Mouse (Mus musculus) adipocyte (in vitro differentiated cells): ENCODE results near the gene Chga.

Experiments used
- DNase-seq: peaks from one replicate; pipeline ENCODE4 v3.0.0-alpha.2; 2016; ENCODE audit warnings: low spot score

The Chga gene

DNA sequence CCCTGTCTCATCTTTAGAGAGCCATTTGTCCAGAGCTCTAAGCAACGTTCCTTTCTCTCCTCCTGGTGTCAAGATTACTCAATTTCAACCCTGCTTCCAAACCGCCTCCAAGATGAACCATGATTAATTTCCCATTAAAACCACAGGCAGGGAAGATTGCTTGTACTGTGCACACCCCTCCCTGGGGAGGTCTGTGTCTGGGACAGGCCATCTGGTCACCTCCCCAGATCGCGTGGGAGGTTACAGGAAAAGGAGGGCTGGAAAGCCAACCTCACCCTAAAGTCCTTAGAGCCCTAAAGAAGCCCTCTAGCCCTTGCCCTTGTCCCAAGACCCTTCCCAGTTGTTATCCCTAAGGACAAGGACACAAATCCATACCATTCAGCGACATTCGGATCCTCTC is 45.6 kb downstream of the Chga start:
- peak; percentile 35 for DNase-seq

GRCm38 (mm10) chr12:102601847-102602246 is 47.1 kb downstream of the Chga start:
- DNase-seq, result no peak

DNA sequence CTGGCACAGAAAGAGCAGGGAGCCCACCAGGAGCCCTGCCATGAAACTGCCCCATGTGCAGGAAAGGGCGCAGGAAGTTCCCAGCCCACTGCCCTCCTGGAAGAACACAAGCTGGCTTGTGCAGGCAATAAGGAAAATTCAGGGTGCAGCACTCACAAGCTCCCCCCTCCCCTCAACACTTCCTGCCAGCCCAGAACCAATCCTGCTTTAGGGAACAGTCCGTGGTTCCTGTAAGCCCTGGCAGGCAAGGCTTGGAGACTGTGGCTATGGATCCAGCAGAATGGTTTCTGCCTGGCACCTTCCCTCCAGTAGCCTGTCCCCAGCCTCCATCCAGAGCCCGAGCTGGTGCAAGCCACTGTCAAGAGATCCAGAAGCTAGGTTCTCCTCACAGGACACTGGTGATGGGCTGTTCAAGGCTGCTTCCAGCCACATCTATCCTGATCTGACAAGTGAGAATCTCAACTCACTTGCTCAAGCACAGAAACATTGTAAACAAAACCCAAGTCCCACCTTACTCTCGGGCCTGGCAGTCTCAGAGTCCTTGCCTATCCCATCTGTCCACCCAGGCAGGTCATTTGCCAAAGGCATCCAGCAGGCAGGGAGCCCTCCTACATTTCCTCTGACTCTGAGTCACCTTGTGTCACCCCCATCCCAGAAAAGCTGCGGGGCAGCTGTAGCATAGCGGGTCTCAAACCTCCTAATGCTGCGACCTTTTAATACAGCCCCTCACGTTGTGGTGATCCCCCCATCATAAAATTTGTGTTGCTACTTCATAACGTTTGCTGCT is 47.7 kb downstream of the Chga start:
- no peak for DNase-seq

DNA sequence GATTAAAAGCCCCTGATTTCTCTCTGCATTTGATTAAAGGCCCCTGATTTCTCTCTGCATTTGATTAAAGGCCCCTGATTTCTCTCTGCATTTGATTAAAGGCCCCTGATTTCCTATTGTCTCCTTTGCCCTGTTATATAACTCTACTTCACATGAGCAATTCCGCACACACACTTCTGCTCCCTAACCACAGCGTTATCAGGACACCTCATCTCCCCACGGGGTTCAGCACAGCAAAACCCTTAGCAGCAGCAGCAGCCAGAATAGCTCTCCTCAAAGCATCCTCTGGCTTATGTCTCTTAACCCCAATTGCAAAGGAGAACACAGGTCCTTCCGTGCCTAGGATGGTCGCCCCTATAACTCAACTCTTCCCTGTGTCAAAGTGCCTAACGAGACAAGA is 50.8 kb downstream of the Chga start:
- DNase-seq, result no peak

DNA sequence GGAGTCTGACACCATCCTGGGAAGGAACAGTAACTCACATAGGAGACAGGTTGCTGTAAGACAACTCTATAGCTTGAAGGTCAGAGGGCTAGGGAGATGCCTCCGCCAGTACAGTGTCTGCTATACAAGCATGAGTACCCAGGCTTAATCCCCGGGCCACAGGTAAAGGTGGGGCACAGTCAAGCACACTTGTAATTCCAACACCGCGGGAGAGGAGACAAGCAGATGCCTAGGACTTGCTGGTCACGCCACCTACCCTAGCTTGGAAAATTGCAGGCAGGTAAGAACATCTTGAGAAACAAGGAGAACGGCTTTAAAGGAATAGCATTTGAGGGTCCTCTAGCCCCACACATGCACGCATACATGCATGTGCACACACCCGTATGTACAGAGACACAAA is 52.3 kb downstream of the Chga start:
- no peak for DNase-seq

GRCm38 (mm10) chr12:102607808-102608517 is 53.2 kb downstream of the Chga start:
- no peak for DNase-seq

GRCm38 (mm10) chr12:102610927-102611326 is 56.2 kb downstream of the Chga start:
- DNase-seq, result no peak

DNA sequence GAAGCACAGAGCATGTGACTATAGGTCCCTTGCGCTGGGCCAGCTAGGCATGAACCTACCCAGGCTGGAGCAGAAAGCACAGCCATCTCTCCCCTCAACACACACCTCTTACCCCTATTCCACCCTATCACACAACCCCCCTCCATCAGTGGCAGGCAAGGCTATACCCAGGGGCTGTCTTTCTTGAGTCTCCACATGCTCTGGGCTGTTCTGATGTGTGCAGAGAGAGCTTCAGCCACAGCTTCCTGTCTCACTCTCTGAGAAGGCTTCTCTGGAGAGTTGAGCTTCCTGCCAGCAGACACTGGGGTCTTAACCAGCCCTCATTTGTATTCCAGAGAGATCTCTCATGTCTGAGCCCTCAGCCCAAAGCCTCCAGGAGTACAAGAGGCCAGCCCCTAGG is 57.7 kb downstream of the Chga start:
- DNase-seq, result no peak

DNA sequence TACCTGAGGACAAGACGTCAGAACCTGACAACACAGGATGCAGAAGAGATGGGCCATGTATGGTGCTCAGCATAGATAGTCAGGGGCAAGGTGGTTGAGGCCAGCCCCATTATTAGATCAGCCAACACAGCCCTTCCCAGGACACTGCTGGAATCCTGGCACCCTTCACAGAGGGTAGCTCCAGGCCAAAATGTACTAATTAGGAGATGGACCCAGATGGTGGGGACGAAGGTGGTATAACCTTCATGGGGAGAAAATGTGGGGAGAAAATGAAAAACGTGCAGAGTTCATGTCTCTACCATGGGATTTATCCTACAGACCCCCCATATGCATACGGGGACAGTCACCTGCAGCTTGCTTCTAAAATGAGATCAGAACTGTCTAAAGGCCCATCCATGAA is 58.6 kb downstream of the Chga start:
- DNase-seq, result no peak
